Mouse (Mus musculus) kidney, postnatal 14 days (tissue): ENCODE results near the gene March9.
A peak's percentile ranks its signal among the peaks of the same experiment; 100 is the strongest.
"Not testable (repeated sequence)": the region's sequence is repeated elsewhere in the genome, so short reads cannot be mapped to it uniquely, and the experiment has no call there.

Experiments used
- DNase-seq: peaks from one replicate; pipeline ENCODE4 v3.0.0; 2022; ENCODE audit warnings: mixed read lengths

The March9 gene

DNA sequence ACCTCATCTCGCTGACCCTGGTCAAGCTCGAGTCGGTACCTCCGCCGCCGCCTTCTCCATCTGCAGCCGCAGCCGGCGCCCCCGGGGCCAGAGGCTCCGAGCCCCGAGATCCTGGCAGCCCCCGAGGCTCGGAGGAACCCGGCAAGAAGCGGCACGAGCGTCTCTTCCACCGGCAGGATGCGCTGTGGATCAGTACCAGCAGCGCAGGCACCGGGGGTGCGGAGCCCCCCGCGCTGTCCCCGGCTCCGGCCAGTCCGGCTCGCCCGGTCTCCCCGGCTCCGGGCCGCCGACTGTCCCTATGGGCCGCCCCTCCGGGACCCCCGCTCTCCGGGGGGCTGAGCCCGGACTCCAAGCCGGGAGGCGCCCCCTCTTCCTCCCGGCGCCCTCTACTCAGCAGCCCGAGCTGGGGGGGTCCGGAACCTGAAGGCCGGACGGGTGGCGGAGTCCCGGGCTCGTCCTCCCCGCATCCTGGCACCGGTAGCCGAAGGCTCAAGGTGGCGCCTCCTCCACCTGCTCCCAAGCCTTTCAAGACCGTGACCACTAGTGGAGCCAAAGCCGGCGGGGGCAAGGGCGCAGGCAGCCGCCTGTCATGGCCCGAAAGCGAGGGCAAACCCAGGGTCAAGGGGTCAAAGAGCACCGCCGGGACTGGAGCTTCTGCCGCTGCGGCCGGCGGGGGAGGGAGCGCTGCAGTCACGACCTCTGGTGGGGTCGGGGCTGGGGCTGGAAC is 19.8 kb upstream of the March9 start:
- no peak for DNase-seq

DNA sequence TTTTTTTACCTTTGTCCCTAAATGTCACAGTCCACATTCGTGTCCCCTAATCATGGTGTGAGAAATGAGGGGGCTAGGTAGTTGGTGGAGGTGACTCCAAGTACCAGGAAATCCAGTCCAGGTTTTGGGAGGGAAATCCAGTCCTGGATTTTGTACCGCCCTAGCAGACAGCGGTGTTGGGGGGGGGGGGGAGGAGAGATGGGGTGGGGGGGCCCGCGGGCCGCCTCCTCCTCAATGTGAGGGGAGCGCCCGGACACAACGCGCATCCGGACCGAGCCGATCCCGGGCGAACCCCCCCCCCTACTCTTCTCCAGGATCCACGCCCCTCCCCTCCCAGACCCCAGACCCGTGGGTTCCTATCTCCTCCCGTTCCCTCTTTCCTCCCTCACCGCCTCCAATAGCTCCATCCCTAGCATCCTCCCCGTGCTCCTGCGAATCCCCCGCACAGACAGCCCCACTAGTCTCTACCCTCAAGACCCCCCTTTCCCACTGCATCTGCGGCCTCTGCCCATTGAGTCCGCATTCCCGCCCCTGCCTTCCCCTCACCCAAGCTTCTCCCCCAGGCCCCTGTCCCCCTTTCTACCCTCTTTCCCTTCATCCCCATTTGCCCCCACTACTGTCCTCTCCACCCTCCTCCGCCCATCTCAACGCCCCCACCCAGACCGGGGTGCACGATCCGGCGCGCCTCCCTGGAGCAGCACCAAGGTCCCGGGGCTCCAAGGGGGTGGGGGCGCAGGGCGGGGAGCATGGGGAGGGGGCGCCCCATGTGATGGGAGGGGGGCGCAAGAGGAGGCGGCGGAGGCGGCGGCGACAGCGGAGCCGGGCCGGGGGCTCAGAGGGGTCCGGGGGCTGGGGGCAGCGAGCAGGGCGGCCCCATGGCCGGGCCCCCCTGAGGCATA is 18.9 kb upstream of the March9 start:
- DNase-seq: peak; percentile 48

GRCm38 (mm10) chr10:127078001-127078676 is 18.2 kb upstream of the March9 start:
- no peak for DNase-seq

- DNase-seq: no peak
These were observed 17.5 kb upstream of the March9 start for GRCm38 (mm10) chr10:127077515-127077914.

DNA sequence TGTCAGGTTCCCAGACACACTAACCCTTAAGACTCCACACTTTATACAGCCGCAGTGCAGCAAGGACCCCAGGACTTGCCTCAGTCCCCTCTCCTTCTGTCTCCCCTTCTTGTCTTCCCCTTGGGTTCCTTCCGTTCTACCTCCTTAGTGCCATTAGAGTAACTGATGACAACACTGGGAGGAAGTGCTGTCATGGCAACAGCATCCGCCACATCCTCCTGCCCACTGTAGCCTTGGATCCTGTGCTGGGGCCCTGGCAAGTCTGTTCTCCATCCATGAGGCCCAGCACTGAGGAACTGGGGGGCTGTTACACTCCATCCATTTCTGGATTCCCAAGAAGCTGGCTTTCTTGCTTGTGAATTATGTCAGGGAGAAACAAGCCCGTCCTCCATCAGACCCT is 16.1 kb upstream of the March9 start:
- no peak for DNase-seq

DNA sequence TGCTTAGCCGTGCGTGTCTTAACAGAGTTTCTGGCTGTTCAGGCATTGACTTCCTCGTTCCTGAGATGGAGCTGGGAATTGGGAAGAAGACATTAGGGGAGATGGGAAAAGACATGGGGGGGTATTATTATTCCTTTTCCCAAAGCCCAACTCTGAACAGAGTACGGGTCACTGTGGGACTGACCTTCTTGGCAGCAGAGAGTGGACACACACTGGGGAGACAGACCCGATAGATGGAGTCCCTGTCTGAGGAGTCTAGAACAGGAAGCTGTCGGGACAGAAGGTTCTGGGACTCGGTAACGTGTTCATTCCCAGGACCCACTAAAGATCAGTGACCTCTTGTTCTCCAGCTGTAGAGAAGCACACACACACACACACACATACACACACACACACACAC is 15.7 kb upstream of the March9 start:
- DNase-seq: no peak

DNA sequence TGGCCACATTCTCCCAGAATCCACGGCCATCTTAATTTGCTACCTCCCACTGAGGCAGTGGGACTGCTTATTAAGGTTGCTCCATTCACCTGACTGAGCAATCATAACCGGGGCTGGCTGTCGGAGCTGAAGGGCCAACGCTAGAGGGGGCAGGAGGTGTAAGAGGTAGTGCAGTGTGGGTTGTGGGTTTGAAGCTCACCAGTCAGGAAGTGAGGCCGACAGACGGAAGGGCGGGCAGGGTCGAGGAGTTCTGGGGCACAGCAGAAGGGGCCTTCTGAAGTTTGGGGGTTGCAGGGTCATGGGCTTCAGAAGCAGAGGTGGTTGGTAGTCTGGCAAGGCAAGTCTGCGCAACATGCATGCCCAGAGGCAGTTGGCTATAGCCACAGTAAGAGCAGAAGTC is 15.1 kb upstream of the March9 start, which contains the start of gene Agap2:
Gene Agap2 (plus strand): TSS at position 205 of the 400 bp plus-strand sequence.
- DNase-seq: no peak

- DNase-seq: no peak
These were observed 14.0 kb upstream of the March9 start for GRCm38 (mm10) chr10:127073981-127074380.

DNA sequence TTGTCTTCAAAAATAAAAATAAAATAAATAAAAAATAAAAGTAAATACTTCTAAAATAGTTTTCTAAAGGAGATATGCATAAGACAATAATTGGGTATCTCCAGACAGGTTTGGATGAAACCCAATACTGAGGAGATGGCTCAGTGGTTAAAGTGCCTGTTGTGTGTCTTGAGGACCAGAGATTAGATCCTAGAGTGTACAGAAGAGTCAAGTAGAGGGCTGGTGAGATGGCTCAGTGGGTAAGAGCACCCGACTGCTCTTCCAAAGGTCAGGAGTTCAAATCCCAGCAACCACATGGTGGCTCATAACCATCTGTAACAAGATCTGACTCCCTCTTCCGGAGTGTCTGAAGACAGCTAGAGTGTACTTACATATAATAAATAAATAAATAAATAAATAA is 13.0 kb upstream of the March9 start:
- not testable (repeated sequence) for DNase-seq

- not testable (repeated sequence) for DNase-seq
These were observed 12.3 kb upstream of the March9 start for GRCm38 (mm10) chr10:127072270-127072669.

GRCm38 (mm10) chr10:127071203-127071602 is 11.2 kb upstream of the March9 start:
- DNase-seq: no peak

- DNase-seq: peak; percentile 96
These were observed 10.5 kb upstream of the March9 start, which contains the start of gene Tspan31 for GRCm38 (mm10) chr10:127070190-127071121. TSS of gene Tspan31 (minus strand) at chr10:127070264.

GRCm38 (mm10) chr10:127069281-127070189 is 9.6 kb upstream of the March9 start:
- no peak for DNase-seq

GRCm38 (mm10) chr10:127068360-127069038 is 8.5 kb upstream of the March9 start:
- DNase-seq: no peak

DNA sequence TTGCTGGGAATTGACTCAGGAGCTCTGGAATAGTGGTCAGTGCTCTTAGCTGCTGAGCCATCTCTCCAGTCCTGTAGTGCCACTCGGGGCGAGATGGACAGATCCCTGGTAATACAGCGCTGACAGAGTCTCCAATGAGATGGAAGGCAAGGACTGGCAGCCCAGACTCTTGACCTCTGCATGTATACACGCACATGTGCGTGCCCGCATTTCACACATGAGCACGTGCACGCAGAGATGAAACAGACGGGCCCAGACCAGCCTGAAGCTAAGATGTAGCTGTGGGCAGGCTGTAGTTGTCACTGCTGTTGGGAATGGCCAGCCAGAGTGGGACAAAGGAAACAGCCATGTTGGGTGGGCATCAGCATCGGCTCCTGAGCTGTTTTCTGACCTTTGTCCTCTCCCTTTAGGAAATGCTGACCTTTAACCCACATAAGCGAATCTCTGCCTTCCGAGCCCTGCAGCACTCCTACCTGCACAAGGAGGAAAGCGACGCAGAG is 6.6 kb upstream of the March9 start:
- DNase-seq: no peak

DNA sequence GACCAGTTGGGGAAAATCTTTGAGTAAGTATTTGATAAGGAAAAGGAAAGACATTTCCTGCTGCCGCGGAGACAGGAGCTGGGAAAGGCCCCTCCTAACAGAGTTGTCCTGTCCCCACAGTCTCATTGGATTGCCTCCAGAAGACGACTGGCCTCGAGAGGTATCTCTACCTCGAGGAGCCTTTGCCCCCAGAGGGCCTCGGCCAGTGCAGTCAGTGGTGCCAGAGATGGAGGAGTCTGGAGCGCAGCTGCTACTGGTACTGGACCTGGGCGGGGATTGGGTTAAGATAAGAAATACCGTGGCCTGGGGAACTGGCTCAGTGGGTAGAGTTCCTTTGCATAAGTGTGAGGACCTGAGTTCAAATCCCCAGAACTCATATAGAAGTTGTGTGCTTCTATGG is 6.0 kb upstream of the March9 start:
- DNase-seq: no peak

DNA sequence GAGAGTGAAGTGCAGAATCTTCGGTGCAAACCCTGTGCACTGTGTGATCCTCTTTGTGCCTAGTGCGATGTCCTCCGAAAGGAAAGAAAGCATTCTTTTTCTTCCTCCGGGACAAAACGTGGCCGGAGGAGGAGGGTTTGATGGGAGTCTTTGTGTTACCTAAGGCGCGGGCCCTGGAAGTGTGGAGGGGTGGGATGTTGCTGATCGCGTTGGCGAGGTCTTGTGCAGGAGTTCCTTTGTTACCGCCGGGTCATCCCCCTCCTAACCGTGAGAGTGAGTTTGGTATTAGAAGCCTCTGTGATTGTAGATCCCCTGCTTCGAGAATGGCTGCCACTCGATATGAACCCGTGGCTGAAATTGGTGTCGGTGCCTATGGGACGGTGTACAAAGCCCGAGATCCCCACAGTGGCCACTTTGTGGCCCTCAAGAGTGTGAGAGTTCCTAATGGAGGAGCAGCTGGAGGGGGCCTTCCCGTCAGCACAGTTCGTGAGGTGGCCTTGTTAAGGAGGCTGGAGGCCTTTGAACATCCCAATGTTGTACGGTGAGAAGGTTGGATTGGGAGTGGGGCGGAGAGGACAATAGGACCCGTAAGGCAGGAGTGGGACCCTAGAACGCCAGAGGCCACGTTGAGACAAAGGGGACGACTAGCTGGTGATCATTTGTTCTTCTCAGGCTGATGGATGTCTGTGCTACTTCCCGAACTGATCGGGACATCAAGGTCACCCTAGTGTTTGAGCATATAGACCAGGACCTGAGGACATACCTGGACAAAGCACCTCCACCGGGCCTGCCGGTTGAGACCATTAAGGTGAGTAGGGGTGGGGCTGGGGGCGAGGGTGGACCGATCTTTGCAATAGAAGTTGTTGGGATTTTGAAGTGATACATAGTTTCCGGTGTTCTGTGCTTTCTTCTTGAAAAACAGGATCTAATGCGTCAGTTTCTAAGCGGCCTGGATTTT is 4.2 kb upstream of the March9 start:
- DNase-seq: peak; percentile 33

DNA sequence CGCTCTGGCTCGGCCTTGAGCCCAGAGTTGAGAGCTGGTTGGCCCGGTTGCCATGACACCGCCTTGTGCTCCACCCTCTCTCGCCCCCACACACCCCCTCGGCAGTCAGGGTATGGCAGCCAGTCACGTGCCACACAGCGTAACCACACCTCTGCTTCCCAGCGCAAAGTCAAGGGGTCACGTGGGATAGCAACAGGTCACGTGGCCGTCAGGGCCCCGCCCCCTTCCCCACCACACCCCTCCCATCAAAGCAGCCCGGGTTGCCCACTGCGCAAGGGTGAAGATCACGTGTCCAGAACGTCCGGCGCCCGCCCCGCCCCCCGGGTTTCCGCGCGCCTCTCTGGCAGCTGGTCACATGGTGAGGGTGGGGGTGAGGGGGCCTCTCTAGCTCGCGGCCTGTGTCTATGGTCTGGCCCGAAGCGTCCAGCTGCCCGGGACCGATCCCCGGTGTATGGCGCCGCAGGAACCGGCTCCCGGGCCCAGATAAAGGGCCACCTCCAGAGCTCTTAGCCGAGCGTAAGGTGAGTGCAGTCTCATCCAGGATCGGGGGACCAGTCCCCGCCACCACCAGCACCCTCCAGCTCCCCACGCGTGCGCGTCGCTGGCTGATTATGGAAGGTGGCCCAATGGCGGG is 3.4 kb upstream of the March9 start, which contains the start of gene Cdk4:
Gene Cdk4 (plus strand): TSS at position 296 of the 634 bp plus-strand sequence.
- peak; percentile 99 for DNase-seq
